Mouse (Mus musculus) thymus, postnatal 36 days (tissue): ENCODE measurements around the gene Tas2r110.

Experiments
- DNase-seq, 2 experiments: peaks; one replicate each; pipeline ENCODE4 v3.0.0; 2022; ENCODE audit warnings: mixed read lengths in 2 of 2

Tas2r110 gene

DNA sequence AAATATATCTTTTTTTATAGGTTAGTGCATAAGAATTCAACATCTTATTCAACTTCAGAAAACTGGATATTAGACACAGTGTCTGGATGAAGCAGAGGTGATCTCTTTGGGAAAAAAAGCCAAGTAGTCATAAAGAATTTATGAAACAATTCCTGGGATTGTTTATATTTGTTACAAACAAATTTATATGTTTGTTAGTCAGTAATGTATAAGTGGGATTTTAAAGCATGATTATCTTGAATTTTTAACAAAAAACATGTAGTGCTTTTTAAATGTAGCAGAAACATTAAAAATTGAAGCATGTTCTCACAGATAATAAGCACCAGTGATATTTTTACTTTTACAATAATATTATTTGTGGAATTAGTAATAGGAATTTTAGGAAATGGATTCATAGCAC lies at the start of gene Tas2r110:
Gene Tas2r110 (plus strand): TSS at position 301 of the 400 bp plus-strand sequence.
- DNase-seq, result no peak

DNA sequence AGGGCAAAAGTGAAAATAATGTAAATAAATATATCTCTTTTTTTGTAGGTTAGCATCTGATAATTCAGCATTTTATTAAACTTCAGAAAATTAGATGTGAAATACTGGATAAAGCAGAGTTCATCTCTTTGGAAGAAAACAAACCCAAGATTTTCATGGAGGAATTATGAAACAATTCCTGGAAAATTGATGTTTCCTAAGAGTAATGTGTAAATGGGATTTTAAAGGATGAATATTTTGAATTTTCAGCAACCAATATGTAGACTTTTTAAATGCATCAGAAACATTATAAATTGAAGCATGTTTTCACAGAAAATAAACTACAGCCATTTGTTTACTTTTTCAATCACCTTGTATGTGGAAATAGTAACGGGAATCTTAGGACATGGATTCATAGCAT lies 21.0 kb upstream of the Tas2r110 start, which contains the start of gene Tas2r123:
Gene Tas2r123 (plus strand): TSS at position 301 of the 400 bp plus-strand sequence.
- no peak for DNase-seq

DNA sequence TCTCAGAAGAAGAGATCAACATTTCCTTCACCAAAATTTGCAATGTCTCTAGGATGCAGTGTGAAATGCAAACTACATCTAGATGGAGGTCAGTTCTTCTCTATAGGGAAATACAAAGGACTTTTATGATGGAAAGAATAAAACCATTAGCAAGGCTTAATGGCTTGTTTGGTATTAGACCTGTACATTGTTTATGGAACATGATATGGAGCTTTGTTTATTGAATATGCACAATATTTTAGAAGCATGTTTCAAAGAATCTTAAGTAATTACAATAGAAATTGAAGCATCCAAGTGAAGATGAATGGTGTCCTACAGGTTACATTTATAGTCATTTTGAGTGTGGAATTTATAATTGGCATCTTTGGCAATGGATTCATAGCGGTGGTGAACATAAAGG lies 12.7 kb upstream of the Tas2r110 start, which contains the start of gene Tas2r116:
Gene Tas2r116 (plus strand): TSS at position 301 of the 400 bp plus-strand sequence.
- no peak for DNase-seq

DNA sequence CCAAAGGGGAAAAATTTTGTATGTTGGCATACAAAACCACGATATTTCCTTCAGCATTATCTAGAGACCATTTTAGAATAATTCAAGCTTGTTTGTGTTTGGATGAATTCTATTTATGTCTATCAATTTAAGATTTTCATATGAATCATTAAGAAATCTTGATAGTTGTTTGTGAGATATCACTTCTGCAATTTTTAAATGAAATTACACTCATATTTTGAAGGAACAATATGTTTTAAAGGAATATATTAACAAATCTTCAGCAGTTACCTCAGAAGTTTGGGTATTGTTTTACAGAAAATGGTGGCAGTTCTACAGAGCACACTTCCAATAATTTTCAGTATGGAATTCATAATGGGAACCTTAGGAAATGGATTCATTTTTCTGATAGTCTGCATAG lies 24.9 kb downstream of the Tas2r110 start, which contains the start of gene Tas2r113:
Gene Tas2r113 (plus strand): TSS at position 301 of the 400 bp plus-strand sequence.
- no peak for DNase-seq

DNA sequence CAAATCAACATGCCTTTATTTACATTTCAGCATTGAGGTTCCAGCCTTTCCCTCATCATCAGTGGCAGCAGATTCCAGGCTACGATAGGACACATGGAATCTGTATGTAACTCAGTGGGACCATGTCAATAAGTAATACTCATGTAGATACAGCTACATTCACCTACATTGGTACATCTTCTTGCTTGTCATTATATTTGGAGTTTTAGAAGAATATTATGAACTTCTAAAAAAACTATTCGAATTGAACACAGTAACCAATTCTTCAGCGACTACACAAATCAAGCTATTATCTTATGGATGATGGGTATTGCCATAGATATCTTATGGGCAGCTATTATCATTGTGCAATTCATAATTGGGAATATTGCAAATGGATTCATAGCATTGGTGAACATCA lies 41.5 kb downstream of the Tas2r110 start, which contains the start of gene Tas2r125:
Gene Tas2r125 (plus strand): TSS at position 301 of the 400 bp plus-strand sequence.
- DNase-seq, result no peak
